ENCODE assay signal across 8 mouse cellular contexts in genomic region chr3:88615902-88616391, GRCm38 (mm10). TPM values are rescaled to one million over a fixed set of nuclear protein-coding genes. Genes with fewer than 3 reads are reported as not detected.
DNase-seq lines count a peak whose midpoint lies in the region; ATAC-seq and TF ChIP-seq lines count a peak whose summit lies in the region.

No protein-coding gene starts in this region.

- WGBS in hindbrain, postnatal 0 days: 26% methylated on average over 9 of the region's 9 CpGs

- no peaks in the 10 kb centered on the region for H3K36me3 ChIP-seq in hindbrain, postnatal 0 days (ENCODE audit: insufficient read depth, low read length)

- peak; percentile 39 for DNase-seq in kidney, adult 9 months
- DNase-seq in kidney, postnatal 14 days: no peak
- DNase-seq in gastrocnemius, postnatal 10 days: peak; percentile 76
- DNase-seq in hindbrain, postnatal 0 days (ENCODE audit: low spot score): peak; percentile 63
- no peak for DNase-seq in spleen, adult 18-20 months

- no peak for TF ChIP-seq CTCF in hindbrain, postnatal 0 days (IDR thresholded peaks at IDR 0.05; ENCODE audit: low read depth)

- no peaks in the 10 kb centered on the region for H3K27me3 ChIP-seq in hindbrain, postnatal 0 days (ENCODE audit: insufficient read depth, low read length)

- H3K9me3 ChIP-seq in hindbrain, postnatal 0 days (ENCODE audit: low read length): no peaks in the 10 kb centered on the region

- H3K4me2 ChIP-seq in hindbrain, postnatal 0 days (ENCODE audit: low read depth, low read length): 0 out of 2 replicates have a peak overlapping the region, but pooled peaks have one; percentile 13

- H3K9ac ChIP-seq in hindbrain, postnatal 0 days (replicated peaks; ENCODE audit: low read length): peak overlapping the region; percentile 17; the same call in 1 of the 2 replicates

- peak overlapping the region; percentile 62 for H3K4me3 ChIP-seq in brown adipose tissue, adult 24 weeks (ENCODE audit: insufficient read depth, low read depth, low read length)
- H3K4me3 ChIP-seq in hindbrain, postnatal 0 days (ENCODE audit: low read length): no peak overlapping the region

- H3K27ac ChIP-seq in brown adipose tissue, adult 24 weeks (replicated peaks; ENCODE audit: low read depth, low read length): peak overlapping the region; percentile 91
- peak overlapping the region; percentile 45; the same call in 1 of the 2 replicates for H3K27ac ChIP-seq in hindbrain, postnatal 0 days

- ATAC-seq in hindbrain, postnatal 0 days: peak; percentile 60; the same call in 1 of the 2 replicates
- ATAC-seq in neutrophil, adult 5-6 weeks (ENCODE audit: extremely low read depth, insufficient number of reproducible peaks, low FRiP score, poor library complexity, severe bottlenecking): 0 out of 2 replicates have a peak, but pooled peaks have one; percentile 33
- no peak for ATAC-seq in monocyte, adult 5-6 weeks (replicated peaks; ENCODE audit: insufficient number of reproducible peaks, low FRiP score, low TSS enrichment, poor library complexity, severe bottlenecking)

- H3K4me1 ChIP-seq in brown adipose tissue, adult 24 weeks (ENCODE audit: control insufficient read depth, insufficient read depth, insufficient read length, low read length): peaks cover 26% of the 10 kb centered on the region
- peaks cover 7% of the 10 kb centered on the region; the same call in 1 of the 2 replicates for H3K4me1 ChIP-seq in hindbrain, postnatal 0 days (ENCODE audit: insufficient read depth, low read length)

RNA-seq across cellular contexts. Expression of gene Arhgef2, which starts 10.2 kb away (rescaled TPM):
- 13.7 and 23.6 TPM in 2 replicates for polyA plus RNA-seq in brown adipose tissue, adult 24 weeks (2012; ENCODE audit: insufficient read depth, insufficient read length, missing spikeins)
- 10 to 100 TPM; 58.2 to 97.6 TPM for total RNA-seq in gastrocnemius, postnatal 10 days (2021)
- total RNA-seq in hindbrain, postnatal 0 days (2014; rRNA removed): 93.4 and 100 TPM in 2 replicates
- polyA plus RNA-seq in hindbrain, postnatal 0 days (2015; fragmentation: Nextera tagmentation; extraction: Ambion mirVana): 56.0 and 57.1 TPM in 2 replicates
- total RNA-seq in neutrophil, adult 5-6 weeks (2017): 144 and 164 TPM in 2 replicates
- 88.9 to 183 TPM (median 90.0 TPM) in 3 replicates for total RNA-seq in monocyte, adult 5-6 weeks (2017)

RNA-seq across cellular contexts. Expression of gene Rxfp4, which starts 37.0 kb away (rescaled TPM):
- polyA plus RNA-seq in brown adipose tissue, adult 24 weeks (2012; ENCODE audit: insufficient read depth, insufficient read length, missing spikeins): not detected in 2 replicates
- total RNA-seq in gastrocnemius, postnatal 10 days (2021): not detected
- total RNA-seq in hindbrain, postnatal 0 days (2014; rRNA removed): not detected in 2 replicates
- polyA plus RNA-seq in hindbrain, postnatal 0 days (2015; fragmentation: Nextera tagmentation; extraction: Ambion mirVana): not detected in 2 replicates
- not detected in 2 replicates for total RNA-seq in neutrophil, adult 5-6 weeks (2017)
- total RNA-seq in monocyte, adult 5-6 weeks (2017): not detected in 3 replicates

RNA-seq across cellular contexts. Expression of gene Ssr2, which starts 40.3 kb away (rescaled TPM):
- polyA plus RNA-seq in brown adipose tissue, adult 24 weeks (2012; ENCODE audit: insufficient read depth, insufficient read length, missing spikeins): 84.2 and 89.0 TPM in 2 replicates
- total RNA-seq in gastrocnemius, postnatal 10 days (2021): 100 to 1,000 TPM; 108 to 125 TPM
- 247 and 307 TPM in 2 replicates for total RNA-seq in hindbrain, postnatal 0 days (2014; rRNA removed)
- polyA plus RNA-seq in hindbrain, postnatal 0 days (2015; fragmentation: Nextera tagmentation; extraction: Ambion mirVana): 209 and 210 TPM in 2 replicates
- 21.5 and 25.4 TPM in 2 replicates for total RNA-seq in neutrophil, adult 5-6 weeks (2017)
- 23.2 to 70.0 TPM (median 35.5 TPM) in 3 replicates for total RNA-seq in monocyte, adult 5-6 weeks (2017)

Comparison
In these comparisons a context has a peak if more than half of its experiments do, and no peak if none do; other contexts are left out.
1. DNase-seq: peak in kidney, adult 9 months (single experiment), gastrocnemius, postnatal 10 days (single experiment) and hindbrain, postnatal 0 days (single experiment); none in kidney, postnatal 14 days (single experiment) and spleen, adult 18-20 months (0 of 2).